Mouse (Mus musculus): ENCODE data around the gene Cdk5rap1.
A peak's percentile ranks its signal among the peaks of the same experiment; 100 is the strongest.
"Not testable (repeated sequence)": the region's sequence is repeated elsewhere in the genome, so short reads cannot be mapped to it uniquely, and the experiment has no call there.

The Cdk5rap1 gene

DNA sequence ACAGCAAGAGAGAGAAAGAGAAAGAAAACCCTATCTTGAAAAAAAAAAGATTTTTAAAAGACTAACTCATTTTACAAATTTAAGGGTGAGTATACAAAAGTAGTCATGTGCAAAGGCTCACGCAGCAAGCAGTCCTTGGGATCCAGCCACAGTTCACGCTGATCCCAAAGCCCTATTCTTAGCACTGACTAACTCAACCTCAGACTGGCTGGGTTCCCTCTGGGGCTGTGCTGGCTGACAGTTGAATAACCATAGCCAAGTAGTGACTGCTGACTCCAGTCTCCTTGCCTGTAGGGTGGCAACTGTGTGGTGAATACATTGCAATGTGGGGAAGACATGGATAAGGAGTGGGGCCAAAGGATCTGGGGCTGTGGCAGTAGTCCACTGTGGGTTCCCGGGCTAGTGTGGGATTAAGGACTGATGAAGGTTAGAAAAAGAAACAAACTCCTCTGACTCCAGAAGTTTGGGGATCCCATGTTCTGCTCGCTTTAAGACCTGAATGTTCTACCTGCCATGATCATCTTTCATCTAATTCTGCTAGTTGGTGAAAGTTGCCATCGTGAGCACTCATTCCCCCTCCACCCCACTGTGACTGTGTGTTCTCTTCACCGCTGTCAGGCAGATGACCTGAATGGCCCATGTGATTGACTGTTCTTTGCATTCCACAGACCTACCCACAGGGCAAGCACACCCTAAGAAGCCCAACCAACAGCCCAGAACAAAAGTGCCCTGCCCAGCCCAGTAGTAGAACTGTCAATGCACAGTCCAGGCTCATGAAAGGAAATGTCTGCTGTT is 2.2 kb upstream of the Cdk5rap1 start:
- DNase-seq (ENCODE audit: low read depth) = no peak

- peak; percentile 84 for DNase-seq (ENCODE audit: low read depth)
These were observed 1.3 kb upstream of the Cdk5rap1 start for GRCm38 (mm10) chr2:154373961-154374632.

GRCm38 (mm10) chr2:154372151-154372829 is 520 bp downstream of the Cdk5rap1 start:
- DNase-seq (ENCODE audit: low read depth) = peak; percentile 91

GRCm38 (mm10) chr2:154367510-154367909 is 5.3 kb downstream of the Cdk5rap1 start:
- no peak for DNase-seq (ENCODE audit: low read depth)

- peak; percentile 26 for DNase-seq (ENCODE audit: low read depth)
These were observed 18.8 kb downstream of the Cdk5rap1 start for GRCm38 (mm10) chr2:154354000-154354425.

DNA sequence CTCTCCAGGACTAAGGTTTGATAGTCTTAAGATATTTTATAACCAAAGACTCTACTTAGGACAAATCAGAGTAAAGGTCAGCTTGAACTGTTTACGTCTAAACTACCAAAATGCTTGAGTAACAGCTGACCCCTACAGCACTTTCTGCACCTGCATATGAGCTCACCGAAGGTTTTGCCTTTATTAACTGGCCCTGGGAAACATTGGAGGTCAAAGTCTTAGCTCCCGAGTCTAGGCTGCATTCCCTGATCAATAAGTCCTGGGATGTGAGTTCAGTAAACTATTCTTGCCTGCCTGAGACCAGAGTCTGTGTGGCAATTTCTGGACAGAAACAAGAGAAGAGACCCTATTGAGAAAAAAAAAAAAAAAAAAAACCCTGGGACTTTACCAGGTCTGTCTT is 24.7 kb downstream of the Cdk5rap1 start:
- no peak for DNase-seq (ENCODE audit: low read depth)

- DNase-seq (ENCODE audit: low read depth) = no peak
These were observed 33.5 kb downstream of the Cdk5rap1 start for GRCm38 (mm10) chr2:154339356-154339755.

DNA sequence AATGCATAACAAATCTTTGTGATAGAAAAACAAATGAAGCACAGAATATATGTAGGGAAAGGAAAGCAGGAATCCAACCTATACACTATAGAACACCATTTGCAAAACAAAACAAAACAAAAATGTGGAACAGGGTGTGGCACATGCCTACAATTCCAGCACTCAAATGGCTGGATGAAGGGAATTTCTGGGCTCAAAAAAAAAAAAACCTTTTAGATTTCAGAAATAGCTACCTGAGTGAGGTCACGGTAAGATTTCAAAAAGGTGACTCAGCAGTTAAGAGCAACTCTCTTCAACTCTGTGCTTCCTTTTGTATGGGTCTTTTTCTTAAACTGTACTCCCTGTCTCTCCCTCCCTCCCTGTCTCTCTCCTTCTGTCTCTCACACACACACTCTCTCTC is 34.6 kb downstream of the Cdk5rap1 start:
- no peak for DNase-seq (ENCODE audit: low read depth)

GRCm38 (mm10) chr2:154335572-154335971 is 37.2 kb downstream of the Cdk5rap1 start:
- DNase-seq (ENCODE audit: low read depth) = no peak

DNA sequence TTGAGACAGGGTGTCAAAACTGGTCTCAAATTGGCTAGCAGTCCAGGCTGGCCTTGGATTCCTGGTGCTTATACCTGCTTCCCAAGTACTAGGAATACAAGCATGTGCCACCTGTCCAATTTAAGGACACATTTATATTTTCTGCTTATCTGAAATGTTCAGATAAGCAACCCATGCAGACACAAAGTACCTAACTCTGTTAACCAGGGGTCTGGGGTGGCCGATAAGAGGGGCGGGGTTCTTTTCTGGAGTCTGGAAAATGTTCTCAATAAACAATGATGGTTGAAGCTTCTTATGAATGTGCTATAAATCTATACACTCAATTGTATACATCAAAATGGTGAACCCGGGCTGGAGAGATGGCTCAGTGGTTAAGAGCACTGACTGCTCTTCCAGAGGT is 46.0 kb downstream of the Cdk5rap1 start:
- DNase-seq (ENCODE audit: low read depth) = no peak

DNA sequence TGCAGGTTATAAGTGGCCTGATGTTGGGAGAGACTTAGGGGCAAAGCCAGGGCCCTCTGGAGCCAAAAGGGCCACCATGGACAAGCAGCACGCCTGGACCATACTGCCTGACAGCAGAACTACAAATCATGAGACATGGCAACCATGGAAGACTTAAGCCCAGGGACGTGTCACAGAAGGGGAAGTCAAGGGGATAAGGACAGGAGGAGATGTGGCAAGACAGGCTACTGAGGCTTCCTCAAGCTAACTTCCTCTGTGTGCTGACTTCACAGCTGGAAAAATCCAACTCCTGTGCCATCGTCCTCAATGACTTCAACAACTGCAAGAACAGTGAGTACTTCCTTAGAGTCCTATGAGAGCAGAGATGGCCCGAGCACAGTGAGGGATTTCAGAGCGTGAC is 59.0 kb downstream of the Cdk5rap1 start:
- DNase-seq (ENCODE audit: low read depth) = not testable (repeated sequence)

GRCm38 (mm10) chr2:154306927-154307326 is 65.9 kb downstream of the Cdk5rap1 start, which contains the start of gene Bpifb9b:
Bpifb9b (plus strand) TSS chr2:154307227.
- DNase-seq (ENCODE audit: low read depth) = not testable (repeated sequence)

- not testable (repeated sequence) for DNase-seq (ENCODE audit: low read depth)
These were observed 68.2 kb downstream of the Cdk5rap1 start for GRCm38 (mm10) chr2:154304604-154305003.

DNA sequence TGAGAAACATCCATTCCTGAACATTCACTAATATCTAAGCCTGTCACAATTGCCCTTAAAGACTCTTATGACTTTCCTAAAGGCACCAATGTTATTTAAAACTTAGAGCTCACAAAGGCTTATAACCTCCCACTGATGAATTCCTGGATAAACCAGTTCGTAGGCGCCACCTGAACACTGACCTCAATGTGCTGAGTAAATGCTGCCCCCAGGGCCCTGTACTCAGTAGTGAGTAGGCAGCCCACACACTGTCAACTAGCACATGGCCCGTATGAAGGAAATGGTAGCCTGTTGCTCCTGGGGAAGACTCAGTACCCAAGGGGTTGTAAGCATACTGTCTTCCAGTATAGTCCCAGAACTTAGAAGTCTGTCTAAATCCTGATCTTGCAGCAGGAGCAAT is 71.0 kb downstream of the Cdk5rap1 start:
- no peak for DNase-seq (ENCODE audit: low read depth)

GRCm38 (mm10) chr2:154300496-154300895 is 72.3 kb downstream of the Cdk5rap1 start:
- peak; percentile 79 for DNase-seq (ENCODE audit: low read depth)

- peak; percentile 64 for DNase-seq (ENCODE audit: low read depth)
These were observed 78.1 kb downstream of the Cdk5rap1 start for GRCm38 (mm10) chr2:154294746-154295145.

- DNase-seq (ENCODE audit: low read depth) = no peak
These were observed 80.0 kb downstream of the Cdk5rap1 start for GRCm38 (mm10) chr2:154292833-154293232.

DNA sequence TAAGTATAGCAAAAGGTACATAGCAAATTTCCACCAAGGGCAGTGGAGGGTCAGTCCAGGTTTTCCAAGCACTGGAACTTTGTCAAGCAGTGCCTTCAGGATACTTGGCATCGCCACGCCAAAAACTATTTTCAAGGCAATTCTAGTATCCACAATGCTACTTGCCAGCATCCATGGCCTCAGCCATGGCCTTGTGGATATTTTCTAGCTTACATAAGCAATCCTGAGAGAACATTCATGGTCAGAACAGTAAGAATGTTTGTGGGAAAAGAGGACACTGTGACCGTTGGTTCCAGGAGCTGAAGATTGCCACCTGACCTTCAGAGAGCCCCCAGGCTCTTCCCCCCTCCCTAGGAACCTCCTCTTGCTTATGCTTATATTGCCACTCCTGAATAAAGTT is 80.9 kb downstream of the Cdk5rap1 start:
- not testable (repeated sequence) for DNase-seq (ENCODE audit: low read depth)

Measured in naive thymus-derived CD4-positive, alpha-beta T cell, adult 2 months (primary cell).